Mouse (Mus musculus) neural tube, embryonic 14.5 days (tissue): ENCODE measurements at regions not wholly inside any gene's neighbourhood (a gene's known extent, or its start where the extent isn't known, plus 50 kb on each side); places are given as distances from the start of the nearest gene placed in this dataset.

Experiments
- ATAC-seq: fragments of 200-750 bp; cut with Nextera tagmentation; 2 replicates; pipeline ENCODE4 v1.8.0; 2017; ENCODE audit warnings: low read depth, mild to moderate bottlenecking, moderate TSS enrichment, moderate library complexity
- H3K27ac ChIP-seq: fragments of 300-500 bp; sonication (generic); 2 replicates; pipeline ENCODE4 v1.5.1; 2014; ENCODE audit warnings: low read depth, mild to moderate bottlenecking, control low read depth, low read length, moderate library complexity, mixed read lengths
- H3K27me3 ChIP-seq: fragments of 300-500 bp; sonication (generic); 2 replicates; pipeline ENCODE4 v1.6.1; 2014; ENCODE audit warnings: low read length; ENCODE audit not compliant: control insufficient read depth, insufficient read depth
- H3K36me3 ChIP-seq: fragments of 300-500 bp; sonication (generic); 2 replicates; pipeline ENCODE4 v1.6.1; 2014; ENCODE audit warnings: low read length, mixed read lengths; ENCODE audit not compliant: control insufficient read depth, insufficient read depth
- H3K4me1 ChIP-seq: fragments of 300-500 bp; sonication (generic); 2 replicates; pipeline ENCODE4 v1.6.1; 2014; ENCODE audit warnings: low read length; ENCODE audit not compliant: control insufficient read depth, insufficient read depth
- H3K4me2 ChIP-seq: fragments of 300-500 bp; sonication (generic); 2 replicates; pipeline ENCODE4 v1.6.1; 2014; ENCODE audit warnings: mild to moderate bottlenecking, low read depth, low read length, control low read depth
- H3K4me3 ChIP-seq: fragments of 300-500 bp; sonication (generic); 2 replicates; pipeline ENCODE4 v1.5.1; 2014; ENCODE audit warnings: low read depth, low read length, control low read depth, mixed read lengths
- H3K9ac ChIP-seq: fragments of 300-500 bp; sonication (generic); replicated peaks from 2 replicates; pipeline ENCODE4 v1.6.1; 2014; ENCODE audit warnings: low read depth, mild to moderate bottlenecking, control low read depth, low read length, mixed read lengths
- H3K9me3 ChIP-seq: fragments of 300-500 bp; sonication (generic); 2 replicates; pipeline ENCODE4 v1.6.1; 2016; ENCODE audit warnings: low read length; ENCODE audit not compliant: control insufficient read depth
- WGBS: fragments of 180-500 bp; shearing (Covaris S2); extraction: QIAGEN DNeasy Blood & Tissue Kit; methylation state at CpG from one replicate; pipeline ENCODE4 v1.1.7; 2014; 5-methylcytosine and 5-hydroxymethylcytosine counted together

DNA sequence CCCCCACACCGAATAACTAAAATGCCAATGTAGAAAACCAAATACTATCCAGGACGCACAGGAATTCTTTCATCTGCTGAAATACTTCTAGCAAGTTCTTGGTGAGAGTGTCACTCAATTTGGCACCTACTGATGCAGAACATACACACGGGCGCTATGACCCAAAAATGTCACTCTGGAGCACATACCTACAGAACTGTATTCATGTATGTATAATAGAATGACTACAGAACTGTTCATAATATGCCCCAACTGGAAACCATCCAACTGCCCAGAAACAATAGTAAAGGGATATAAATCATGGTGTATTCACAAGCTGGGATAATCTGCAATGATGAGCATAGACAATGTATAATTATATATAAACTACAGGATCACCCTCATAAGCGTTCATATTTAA is 378.9 kb downstream of the Kif16b start:
- Histone ChIP-seq H3K27ac (no peak overlapping the region), H3K4me3 (no peak overlapping the region), H3K4me2 (no peak overlapping the region), H3K36me3 (no peaks in the 10 kb centered on the region), H3K27me3 (no peaks in the 10 kb centered on the region), H3K9ac (no peak overlapping the region), H3K9me3 (no peaks in the 10 kb centered on the region), H3K4me1 (no peaks in the 10 kb centered on the region)
- 93% methylated on average over 5 of the region's 5 CpGs for WGBS
- no peak for ATAC-seq

DNA sequence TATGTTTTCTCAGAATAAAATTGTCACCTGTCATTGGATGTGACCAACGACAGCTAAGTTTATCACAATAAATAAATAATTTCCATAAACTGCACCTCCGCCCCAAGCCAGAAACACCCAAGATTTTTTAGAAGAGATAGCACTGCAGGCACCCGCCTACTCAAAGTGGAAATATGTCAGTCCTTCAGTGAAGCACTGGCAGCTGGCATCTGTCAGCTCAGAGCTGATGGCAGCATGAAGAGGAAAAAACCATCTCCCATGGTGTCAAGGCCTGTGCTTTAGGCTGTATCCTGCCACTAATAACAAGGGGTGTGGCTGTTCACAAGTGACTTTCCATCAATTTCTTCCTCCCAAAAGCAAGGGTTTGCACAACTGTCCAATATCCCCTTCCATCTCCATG is 383.6 kb downstream of the Kif16b start:
- no peak for ATAC-seq
- Histone ChIP-seq H3K4me3 (no peak overlapping the region), H3K4me2 (no peak overlapping the region), H3K9me3 (no peaks in the 10 kb centered on the region), H3K4me1 (no peaks in the 10 kb centered on the region), H3K9ac (no peak overlapping the region), H3K27me3 (no peaks in the 10 kb centered on the region), H3K36me3 (no peaks in the 10 kb centered on the region), H3K27ac (no peak overlapping the region)
- 95% methylated on average over 3 of the region's 3 CpGs for whole genome bisulfite sequencing

- H3K4me3 ChIP-seq, result no peak overlapping the region
- no peak overlapping the region for H3K27ac ChIP-seq
- no peaks in the 10 kb centered on the region for H3K4me1 ChIP-seq
- no peak overlapping the region for H3K9ac ChIP-seq
- H3K36me3 ChIP-seq, result no peaks in the 10 kb centered on the region
- H3K27me3 ChIP-seq, result no peaks in the 10 kb centered on the region
- no peak for ATAC-seq
- H3K9me3 ChIP-seq, result no peaks in the 10 kb centered on the region
- WGBS, result 86% methylated on average over 1 of the region's 1 CpGs
- H3K4me2 ChIP-seq, result no peak overlapping the region
Observed at GRCm38 (mm10) chr2:142505216-142505615, 396.1 kb downstream of the Kif16b start.
